Mouse (Mus musculus): ENCODE data around the gene Plcb1. TPM values are rescaled to one million over a fixed set of nuclear protein-coding genes. Genes with fewer than 3 reads are reported as not detected.

Gene Plcb1
- total RNA-seq, 1 experiment from 2014 or later, result 1.3 TPM

- ATAC-seq (replicated peaks in 1 of 2; ENCODE audit: insufficient read depth in 1 of 2, low FRiP score in 2 of 2, low TSS enrichment in 1 of 2, low read depth in 1 of 2, poor library complexity in 2 of 2, severe bottlenecking in 2 of 2), result no peak
These were observed 40.5 kb downstream of the Plcb1 start for GRCm38 (mm10) chr2:134826111-134827005.

GRCm38 (mm10) chr2:134827778-134828487, 42.1 kb downstream of the Plcb1 start:
- ATAC-seq (replicated peaks in 1 of 2; ENCODE audit: insufficient read depth in 1 of 2, low FRiP score in 2 of 2, low TSS enrichment in 1 of 2, low read depth in 1 of 2, poor library complexity in 2 of 2, severe bottlenecking in 2 of 2), result no peak

DNA sequence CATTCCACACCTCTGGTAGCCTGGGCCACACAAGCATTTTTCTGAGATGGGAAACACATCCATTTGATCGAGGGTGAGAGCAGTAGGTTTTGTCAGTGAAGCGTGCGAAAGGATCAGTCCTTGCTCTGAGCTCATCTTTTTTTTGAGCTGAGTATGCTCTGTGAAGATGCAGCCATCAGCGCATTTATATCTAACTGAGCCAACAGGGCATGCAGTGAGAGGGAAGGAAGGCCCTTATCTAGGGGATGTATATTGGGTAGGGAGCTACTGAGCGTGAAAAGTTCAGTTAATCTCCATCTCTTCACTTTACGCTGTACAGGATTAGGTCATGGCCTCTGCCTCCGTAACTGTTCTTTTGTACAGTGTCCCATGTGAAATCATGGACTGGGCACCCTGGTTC, 46.0 kb downstream of the Plcb1 start:
- no peak for ATAC-seq (replicated peaks in 1 of 2; ENCODE audit: insufficient read depth in 1 of 2, low FRiP score in 2 of 2, low TSS enrichment in 1 of 2, low read depth in 1 of 2, poor library complexity in 2 of 2, severe bottlenecking in 2 of 2)

DNA sequence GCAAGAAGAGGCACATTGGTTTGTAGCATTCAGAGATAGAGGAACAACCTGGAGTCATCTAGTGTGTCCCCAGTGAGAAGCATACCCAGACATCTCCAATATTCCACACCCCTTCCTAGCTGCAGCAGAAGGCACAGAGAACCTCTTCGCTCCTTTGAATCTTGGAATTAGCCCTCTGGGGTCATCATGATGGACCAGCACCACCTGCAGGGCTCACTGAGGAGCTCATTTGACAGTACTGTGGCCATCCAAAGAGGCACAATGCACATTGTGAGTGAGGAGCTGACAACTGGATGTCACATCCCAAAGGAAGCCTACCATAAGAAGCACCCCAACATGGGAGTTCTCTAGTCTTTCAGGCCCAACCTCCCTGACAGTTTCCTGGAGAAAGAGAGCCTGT, 50.2 kb downstream of the Plcb1 start:
- no peak for ATAC-seq (replicated peaks in 1 of 2; ENCODE audit: insufficient read depth in 1 of 2, low FRiP score in 2 of 2, low TSS enrichment in 1 of 2, low read depth in 1 of 2, poor library complexity in 2 of 2, severe bottlenecking in 2 of 2)

- ATAC-seq (replicated peaks in 1 of 2; ENCODE audit: insufficient read depth in 1 of 2, low FRiP score in 2 of 2, low TSS enrichment in 1 of 2, low read depth in 1 of 2, poor library complexity in 2 of 2, severe bottlenecking in 2 of 2), result no peak
These were observed 52.3 kb downstream of the Plcb1 start for GRCm38 (mm10) chr2:134838185-134838584.

DNA sequence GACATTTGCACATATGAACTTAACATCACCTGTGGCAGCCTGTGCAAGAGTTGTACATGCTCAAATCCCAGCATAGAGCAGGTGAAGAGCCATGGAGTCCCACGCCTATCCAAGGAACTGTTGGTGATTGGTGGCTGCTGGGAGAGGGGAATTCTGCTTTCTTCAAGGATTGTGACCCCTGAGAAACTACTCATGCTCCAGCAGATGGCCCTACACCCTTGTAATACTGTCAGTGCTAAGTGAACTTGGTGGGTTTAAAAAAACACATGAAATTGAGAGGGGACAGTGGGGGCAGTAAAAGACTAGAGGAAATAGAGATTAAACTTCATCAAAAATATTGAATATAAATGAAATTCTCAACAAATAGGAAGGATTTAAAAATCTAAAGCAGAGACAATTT, 53.0 kb downstream of the Plcb1 start:
- ATAC-seq (replicated peaks in 1 of 2; ENCODE audit: insufficient read depth in 1 of 2, low FRiP score in 2 of 2, low TSS enrichment in 1 of 2, low read depth in 1 of 2, poor library complexity in 2 of 2, severe bottlenecking in 2 of 2), result no peak

DNA sequence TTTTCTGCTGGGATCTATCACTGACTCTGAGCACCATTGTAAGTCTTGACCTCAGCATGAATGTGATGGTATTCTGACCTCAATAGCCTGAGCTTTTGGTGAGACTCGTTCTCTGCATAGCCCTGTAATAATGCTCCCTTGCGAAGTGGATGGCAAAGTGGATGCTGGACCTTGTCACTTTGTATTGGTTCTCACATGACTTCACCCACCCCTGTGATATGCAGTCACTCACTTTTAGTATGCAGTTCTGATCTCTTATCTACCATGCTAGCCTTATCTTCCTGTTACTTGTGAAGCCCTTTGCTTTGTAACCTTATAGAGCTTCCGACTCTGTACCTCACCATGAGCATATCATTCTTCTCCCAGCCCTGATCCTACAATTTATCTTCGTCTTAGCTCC, 57.0 kb downstream of the Plcb1 start:
- no peak for ATAC-seq (replicated peaks in 1 of 2; ENCODE audit: insufficient read depth in 1 of 2, low FRiP score in 2 of 2, low TSS enrichment in 1 of 2, low read depth in 1 of 2, poor library complexity in 2 of 2, severe bottlenecking in 2 of 2)

GRCm38 (mm10) chr2:134844391-134845238, 58.7 kb downstream of the Plcb1 start:
- ATAC-seq (replicated peaks in 1 of 2; ENCODE audit: insufficient read depth in 1 of 2, low FRiP score in 2 of 2, low TSS enrichment in 1 of 2, low read depth in 1 of 2, poor library complexity in 2 of 2, severe bottlenecking in 2 of 2), result peak in 1 of 2 experiments; percentile 36; a peak in 1 of 4 replicates

- ATAC-seq (replicated peaks in 1 of 2; ENCODE audit: insufficient read depth in 1 of 2, low FRiP score in 2 of 2, low TSS enrichment in 1 of 2, low read depth in 1 of 2, poor library complexity in 2 of 2, severe bottlenecking in 2 of 2), result no peak
These were observed 59.4 kb downstream of the Plcb1 start for GRCm38 (mm10) chr2:134845239-134845738.

- no peak for ATAC-seq (replicated peaks in 1 of 2; ENCODE audit: insufficient read depth in 1 of 2, low FRiP score in 2 of 2, low TSS enrichment in 1 of 2, low read depth in 1 of 2, poor library complexity in 2 of 2, severe bottlenecking in 2 of 2)
These were observed 60.7 kb downstream of the Plcb1 start for GRCm38 (mm10) chr2:134846555-134846954.

GRCm38 (mm10) chr2:134851189-134852171, 65.6 kb downstream of the Plcb1 start:
- ATAC-seq (replicated peaks in 1 of 2; ENCODE audit: insufficient read depth in 1 of 2, low FRiP score in 2 of 2, low TSS enrichment in 1 of 2, low read depth in 1 of 2, poor library complexity in 2 of 2, severe bottlenecking in 2 of 2), result no peak

DNA sequence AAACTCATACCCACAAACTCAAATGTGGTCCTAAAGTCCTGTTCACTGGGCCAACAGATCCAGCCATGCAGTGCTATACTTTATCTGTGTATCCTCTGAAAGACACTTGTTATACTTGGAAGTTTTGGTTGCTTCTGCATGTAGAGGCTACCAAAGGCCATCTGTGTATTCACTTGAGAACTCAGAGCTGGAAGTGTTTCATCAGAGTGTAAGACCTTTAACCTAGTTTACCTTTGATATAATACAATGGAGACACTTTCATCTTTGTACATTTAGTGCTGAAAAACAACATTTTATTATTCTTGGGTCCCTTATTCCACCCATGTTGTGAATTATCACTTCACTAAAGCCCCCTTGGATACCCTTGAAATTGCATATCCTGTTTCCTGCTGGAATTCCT, 70.4 kb downstream of the Plcb1 start:
- ATAC-seq (replicated peaks in 1 of 2; ENCODE audit: insufficient read depth in 1 of 2, low FRiP score in 2 of 2, low TSS enrichment in 1 of 2, low read depth in 1 of 2, poor library complexity in 2 of 2, severe bottlenecking in 2 of 2), result no peak

GRCm38 (mm10) chr2:134856691-134857090, 70.8 kb downstream of the Plcb1 start:
- ATAC-seq (replicated peaks in 1 of 2; ENCODE audit: insufficient read depth in 1 of 2, low FRiP score in 2 of 2, low TSS enrichment in 1 of 2, low read depth in 1 of 2, poor library complexity in 2 of 2, severe bottlenecking in 2 of 2), result no peak

DNA sequence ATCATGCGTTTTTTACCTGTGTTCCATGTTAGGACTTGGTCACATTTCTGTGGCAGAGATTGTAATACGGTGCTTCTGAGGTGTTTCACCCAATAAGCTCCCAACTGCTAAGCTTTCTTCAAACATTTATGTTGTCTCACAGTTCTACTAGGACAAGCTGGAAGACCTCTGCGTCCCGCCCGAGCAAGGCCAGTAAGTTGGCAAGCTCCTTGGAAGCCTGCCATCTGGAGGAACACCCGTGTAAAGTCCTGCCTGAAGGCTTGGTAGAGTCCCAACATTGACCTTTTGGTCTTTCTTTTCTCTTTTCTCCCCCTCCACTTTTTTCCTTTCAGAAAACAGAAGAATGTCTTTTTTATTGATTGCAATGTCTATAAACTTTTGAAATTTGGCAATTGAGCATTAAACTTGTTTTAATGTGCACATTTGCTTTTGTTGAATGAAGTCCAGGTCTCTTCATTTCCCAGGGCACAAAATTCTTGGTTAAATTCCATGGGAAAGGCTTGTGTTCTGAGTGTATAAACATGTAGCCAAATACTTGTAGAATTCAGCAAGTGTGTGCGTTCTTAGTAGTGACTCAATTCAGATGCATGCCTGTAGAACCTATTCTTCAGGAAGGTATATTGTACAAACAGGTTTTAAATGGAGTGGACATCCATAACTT, 79.2 kb downstream of the Plcb1 start:
- no peak for ATAC-seq (replicated peaks in 1 of 2; ENCODE audit: insufficient read depth in 1 of 2, low FRiP score in 2 of 2, low TSS enrichment in 1 of 2, low read depth in 1 of 2, poor library complexity in 2 of 2, severe bottlenecking in 2 of 2)

DNA sequence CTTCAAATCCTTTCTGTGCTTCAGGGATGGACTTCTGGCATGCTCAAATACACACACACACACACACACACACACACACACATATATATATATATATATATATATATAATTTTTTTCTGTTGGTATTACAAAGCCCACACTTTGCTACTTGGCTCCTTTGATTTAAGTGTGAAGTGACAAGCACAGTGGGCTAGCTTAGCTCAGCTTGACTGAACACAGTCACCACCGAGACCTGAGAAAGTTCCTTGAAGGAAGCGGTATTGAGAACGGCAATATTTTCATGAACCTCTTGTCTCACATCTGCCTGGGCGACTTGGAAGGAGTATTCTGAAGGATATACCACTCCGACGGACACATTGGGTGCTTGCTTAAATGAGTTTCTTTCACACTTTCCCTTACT, 81.5 kb downstream of the Plcb1 start:
- no peak for ATAC-seq (replicated peaks in 1 of 2; ENCODE audit: insufficient read depth in 1 of 2, low FRiP score in 2 of 2, low TSS enrichment in 1 of 2, low read depth in 1 of 2, poor library complexity in 2 of 2, severe bottlenecking in 2 of 2)
